Mouse (Mus musculus) CH12.LX (cell line): ENCODE measurements around the gene Asb16. TPM values are rescaled to one million over a fixed set of nuclear protein-coding genes. Genes with fewer than 3 reads are reported as not detected.

Experiments used
- DNase-seq: peaks from one replicate; pipeline ENCODE4 v3.0.0-alpha.2; 2013; ENCODE audit errors: extremely low read depth
- H3K27ac ChIP-seq: 2 replicates; pipeline ENCODE4 v1.5.1; 2012; ENCODE audit warnings: low read depth, mild to moderate bottlenecking, control low read depth, moderate library complexity; ENCODE audit not compliant: insufficient read depth
- H3K27me3 ChIP-seq: replicated peaks from 2 replicates; pipeline ENCODE3; 2012; ENCODE audit warnings: inconsistent platforms
- H3K36me3 ChIP-seq, 2 experiments: replicated peaks in 1 of 2; 2 replicates each; pipeline versions ENCODE3 to v1.6.1; 2012; ENCODE audit warnings: inconsistent platforms in 1 of 2, low read length in 1 of 2, mild to moderate bottlenecking in 1 of 2, mixed read lengths in 1 of 2, moderate library complexity in 1 of 2; ENCODE audit not compliant: control insufficient read depth in 1 of 2, insufficient read depth in 1 of 2
- H3K4me1 ChIP-seq, 2 experiments: 2 replicates each; pipeline ENCODE4 v1.6.1; 2012; ENCODE audit warnings: inconsistent platforms in 1 of 2, moderate library complexity in 1 of 2; ENCODE audit not compliant: insufficient read depth in 2 of 2, control insufficient read depth in 1 of 2
- H3K4me2 ChIP-seq: 2 replicates; pipeline ENCODE4 v1.6.1; 2012; ENCODE audit warnings: low read depth, mild to moderate bottlenecking, control low read depth; ENCODE audit not compliant: poor library complexity, insufficient read depth, severe bottlenecking
- H3K4me3 ChIP-seq, 3 experiments: fragments of 150-350 bp in 1 of 3; sonication (generic) in 1 of 3; replicated peaks in 1 of 3; 2 replicates each; pipeline versions ENCODE3 to v1.5.1; 2011 to 2012; ENCODE audit warnings: low read depth in 2 of 3, low read length in 2 of 3, mild to moderate bottlenecking in 2 of 3, moderate library complexity in 2 of 3, control low read depth in 1 of 3, improper control_type of control experiment in 1 of 3, inconsistent platforms in 1 of 3, mixed read lengths in 1 of 3; ENCODE audit not compliant: poor library complexity in 1 of 3
- H3K79me2 ChIP-seq: replicated peaks from 2 replicates; pipeline ENCODE4 v1.6.1; 2012; ENCODE audit warnings: mild to moderate bottlenecking, moderate library complexity; ENCODE audit not compliant: control insufficient read depth, poor library complexity, insufficient read depth, severe bottlenecking; ENCODE audit errors: extremely low read depth
- H3K9ac ChIP-seq: 2 replicates; pipeline ENCODE4 v1.6.1; 2012; ENCODE audit warnings: low read depth, mild to moderate bottlenecking, control low read depth, moderate library complexity; ENCODE audit not compliant: insufficient read depth
- H3K9me3 ChIP-seq: replicated peaks from 2 replicates; pipeline ENCODE3; 2012; ENCODE audit warnings: low read length, inconsistent platforms, mixed read lengths
- BHLHE40 ChIP-seq: IDR thresholded peaks from 2 replicates; pipeline ENCODE4 v1.6.1; 2011; ENCODE audit warnings: mild to moderate bottlenecking, low read depth, low read length, improper control_type of control experiment
- CHD1 ChIP-seq: IDR thresholded peaks from 2 replicates; pipeline ENCODE4 v1.6.1; 2012; ENCODE audit warnings: low read depth, low read length, improper control_type of control experiment, inconsistent platforms
- CHD2 ChIP-seq: IDR thresholded peaks from 2 replicates; pipeline ENCODE4 v1.6.1; 2011; ENCODE audit warnings: low read length, improper control_type of control experiment
- CTCF ChIP-seq, 2 experiments: IDR thresholded peaks in 1 of 2; conservative IDR thresholded peaks in 1 of 2; 2 replicates each; pipeline ENCODE4 v1.5.1; 2011 to 2012; ENCODE audit warnings: low read depth in 2 of 2, low read length in 2 of 2, improper control_type of control experiment in 1 of 2, inconsistent platforms in 1 of 2, mild to moderate bottlenecking in 1 of 2, moderate library complexity in 1 of 2
- E2F4 ChIP-seq: IDR thresholded peaks from 2 replicates; pipeline ENCODE4 v1.6.1; 2011; ENCODE audit warnings: low read depth, low read length, improper control_type of control experiment; ENCODE audit not compliant: insufficient replicate concordance
- EP300 ChIP-seq: IDR thresholded peaks from 2 replicates; pipeline ENCODE4 v1.6.1; 2011; ENCODE audit warnings: low read length, improper control_type of control experiment
- ETS1 ChIP-seq: conservative IDR thresholded peaks from 2 replicates; pipeline ENCODE4 v1.6.1; 2012; ENCODE audit warnings: low read depth, mild to moderate bottlenecking, inconsistent platforms, low read length, improper control_type of control experiment, moderate library complexity
- HCFC1 ChIP-seq: IDR thresholded peaks from 2 replicates; pipeline ENCODE4 v1.6.1; 2012; ENCODE audit warnings: low read depth, mild to moderate bottlenecking, inconsistent platforms, low read length, improper control_type of control experiment
- IRF4 ChIP-seq: IDR thresholded peaks from 2 replicates; pipeline ENCODE4 v1.6.1; 2014; ENCODE audit warnings: low read depth, mild to moderate bottlenecking, inconsistent platforms, low read length, improper control_type of control experiment
- JUN ChIP-seq: IDR thresholded peaks from 2 replicates; pipeline ENCODE4 v1.6.1; 2011; ENCODE audit warnings: low read depth, mild to moderate bottlenecking, low read length, improper control_type of control experiment, moderate library complexity; ENCODE audit not compliant: insufficient read depth
- JUND ChIP-seq: conservative IDR thresholded peaks from 2 replicates; pipeline ENCODE4 v1.6.1; 2011; ENCODE audit warnings: low read depth, low read length, improper control_type of control experiment
- KAT2A ChIP-seq: IDR thresholded peaks from 2 replicates; pipeline ENCODE4 v1.6.1; 2012; ENCODE audit warnings: low read length, improper control_type of control experiment, inconsistent platforms; ENCODE audit not compliant: insufficient replicate concordance
- MAFK ChIP-seq: IDR thresholded peaks from 2 replicates; pipeline ENCODE4 v1.6.1; 2011; ENCODE audit warnings: low read length, improper control_type of control experiment; ENCODE audit not compliant: insufficient replicate concordance
- MAX ChIP-seq: IDR thresholded peaks from 2 replicates; pipeline ENCODE4 v1.6.1; 2011; ENCODE audit warnings: low read length, improper control_type of control experiment
- NRF1 ChIP-seq: IDR thresholded peaks from 2 replicates; pipeline ENCODE4 v1.6.1; 2014; ENCODE audit warnings: low read depth, mild to moderate bottlenecking, inconsistent platforms, low read length, improper control_type of control experiment, moderate library complexity
- PAX5 ChIP-seq: IDR thresholded peaks from 2 replicates; pipeline ENCODE4 v1.6.1; 2012; ENCODE audit warnings: low read length, inconsistent platforms, mixed read lengths
- POLR2A ChIP-seq: IDR thresholded peaks from 2 replicates; pipeline ENCODE4 v1.6.1; 2011; ENCODE audit warnings: low read depth, mild to moderate bottlenecking, improper control_type of control experiment, low read length
- POLR2AphosphoS2 ChIP-seq: IDR thresholded peaks from 2 replicates; pipeline ENCODE4 v1.6.1; 2011; ENCODE audit warnings: low read depth, low read length, improper control_type of control experiment
- RAD21 ChIP-seq: IDR thresholded peaks from 2 replicates; pipeline ENCODE4 v1.6.1; 2011; ENCODE audit warnings: low read depth, mild to moderate bottlenecking, low read length, improper control_type of control experiment, moderate library complexity
- RCOR1 ChIP-seq: conservative IDR thresholded peaks from 2 replicates; pipeline ENCODE4 v1.6.1; 2012; ENCODE audit warnings: low read depth, mild to moderate bottlenecking, inconsistent platforms, low read length, improper control_type of control experiment
- SIN3A ChIP-seq: IDR thresholded peaks from 2 replicates; pipeline ENCODE4 v1.6.1; 2012; ENCODE audit warnings: low read length, improper control_type of control experiment, inconsistent platforms
- SMC3 ChIP-seq: IDR thresholded peaks from 2 replicates; pipeline ENCODE4 v1.6.1; 2011; ENCODE audit warnings: low read depth, low read length, improper control_type of control experiment
- TBP ChIP-seq: conservative IDR thresholded peaks from 2 replicates; pipeline ENCODE4 v1.6.1; 2011; ENCODE audit warnings: low read depth, low read length, improper control_type of control experiment
- TCF12 ChIP-seq: IDR thresholded peaks from 2 replicates; pipeline ENCODE4 v1.6.1; 2014; ENCODE audit warnings: low read depth, mild to moderate bottlenecking, inconsistent platforms, low read length, improper control_type of control experiment
- UBTF ChIP-seq: IDR thresholded peaks from 2 replicates; pipeline ENCODE4 v1.6.1; 2012; ENCODE audit warnings: low read depth, mild to moderate bottlenecking, inconsistent platforms, low read length, improper control_type of control experiment, moderate library complexity
- USF1 ChIP-seq: IDR thresholded peaks from 2 replicates; pipeline ENCODE4 v1.6.1; 2014; ENCODE audit warnings: low read depth, mild to moderate bottlenecking, inconsistent platforms, low read length, improper control_type of control experiment
- USF2 ChIP-seq: conservative IDR thresholded peaks from 2 replicates; pipeline ENCODE4 v1.6.1; 2011; ENCODE audit warnings: low read depth, low read length, improper control_type of control experiment
- ZC3H11A ChIP-seq: IDR thresholded peaks from 2 replicates; pipeline ENCODE4 v1.6.1; 2012; ENCODE audit warnings: low read depth, mild to moderate bottlenecking, inconsistent platforms, low read length, improper control_type of control experiment
- ZKSCAN1 ChIP-seq: IDR thresholded peaks from 2 replicates; pipeline ENCODE4 v1.6.1; 2012; ENCODE audit warnings: low read depth, inconsistent platforms, low read length, improper control_type of control experiment, borderline replicate concordance
- ZNF384 ChIP-seq: IDR thresholded peaks from 2 replicates; pipeline ENCODE4 v1.6.1; 2012; ENCODE audit warnings: low read depth, low read length, improper control_type of control experiment, inconsistent platforms
- dilution Hi-C: fragments of 300-500 bp; cut with MboI; formaldehyde crosslinking; loops from 2 replicates; pipeline ENCODE4 v1.14.3; 2020; ENCODE audit warnings: low sequenced_read_pairs; ENCODE audit not compliant: extremely low pct_unique_long_range_greater_than_20kb, extremely low pct_ligation_motif_present
- in situ Hi-C: fragments of 300-500 bp; cut with MboI; formaldehyde crosslinking; loops from 3 replicates; pipeline ENCODE4 v1.14.3; 2019; ENCODE audit warnings: low sequenced_read_pairs, low pct_ligation_motif_present, low pct_unique_long_range_greater_than_20kb, mixed read lengths
- polyA plus RNA-seq: library from polyadenylated mRNA; unstranded; fragments of >175 nt; gene quantifications from 2 replicates; pipeline ENCODE4 v1.2.1, GENCODE M21; 2012; ENCODE audit warnings: low read depth; ENCODE audit not compliant: insufficient read length
- total RNA-seq, 2 experiments: library from RNA; depleted of rRNA; stranded (reverse); fragments of 300-350 nt in 1 of 2; fragments of >200 nt in 1 of 2; gene quantifications; 2 replicates each; pipeline ENCODE4 v1.2.3; 2012 to 2014

Gene Asb16
- total and polyA plus RNA-seq, 3 experiments, result not detected

DNA sequence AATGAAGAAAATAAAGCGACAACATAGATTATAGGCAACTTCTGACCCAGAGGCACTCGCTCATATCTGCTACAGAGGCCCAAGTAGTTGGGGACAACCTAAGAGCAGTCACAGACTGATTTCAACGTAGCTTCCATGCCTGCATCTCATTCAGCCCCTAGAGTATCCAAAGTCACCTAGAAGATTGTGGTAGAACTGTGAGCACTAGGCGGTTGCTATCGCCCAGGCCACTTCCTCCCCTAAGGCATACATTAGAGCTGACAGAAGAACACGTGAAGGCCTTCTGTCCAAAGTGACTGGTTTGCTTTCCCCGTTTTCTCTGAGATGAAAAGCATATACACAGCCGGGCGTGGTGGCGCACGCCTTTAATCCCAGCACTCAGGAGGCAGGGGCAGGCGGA lies 45.8 kb downstream of the Asb16 start:
- in situ Hi-C loops (no loop called here), dilution Hi-C loops (loop anchor here (25.0 kb wide), 1 partner anchor 98 kb away; the partner anchor contains the start of gene Slc25a39)
- Histone ChIP-seq H3K4me2 (no peak overlapping the region), H3K9ac (no peak overlapping the region), H3K4me3 (no peak overlapping the region), H3K27me3 (no peaks in the 10 kb centered on the region), H3K4me1 (peaks cover 23 to 59% of the 10 kb centered on the region in 2 experiments), H3K9me3 (no peaks in the 10 kb centered on the region), H3K36me3 (peaks cover 48 to 60% of the 10 kb centered on the region in 2 experiments), H3K27ac (no peak overlapping the region), H3K79me2 (peaks cover 42% of the 10 kb centered on the region)
- TF ChIP-seq EP300, result no peak
- 0 out of 2 replicates have a peak, but pooled peaks have one; percentile 7 for TF ChIP-seq POLR2A
- DNase-seq, result no peak

DNA sequence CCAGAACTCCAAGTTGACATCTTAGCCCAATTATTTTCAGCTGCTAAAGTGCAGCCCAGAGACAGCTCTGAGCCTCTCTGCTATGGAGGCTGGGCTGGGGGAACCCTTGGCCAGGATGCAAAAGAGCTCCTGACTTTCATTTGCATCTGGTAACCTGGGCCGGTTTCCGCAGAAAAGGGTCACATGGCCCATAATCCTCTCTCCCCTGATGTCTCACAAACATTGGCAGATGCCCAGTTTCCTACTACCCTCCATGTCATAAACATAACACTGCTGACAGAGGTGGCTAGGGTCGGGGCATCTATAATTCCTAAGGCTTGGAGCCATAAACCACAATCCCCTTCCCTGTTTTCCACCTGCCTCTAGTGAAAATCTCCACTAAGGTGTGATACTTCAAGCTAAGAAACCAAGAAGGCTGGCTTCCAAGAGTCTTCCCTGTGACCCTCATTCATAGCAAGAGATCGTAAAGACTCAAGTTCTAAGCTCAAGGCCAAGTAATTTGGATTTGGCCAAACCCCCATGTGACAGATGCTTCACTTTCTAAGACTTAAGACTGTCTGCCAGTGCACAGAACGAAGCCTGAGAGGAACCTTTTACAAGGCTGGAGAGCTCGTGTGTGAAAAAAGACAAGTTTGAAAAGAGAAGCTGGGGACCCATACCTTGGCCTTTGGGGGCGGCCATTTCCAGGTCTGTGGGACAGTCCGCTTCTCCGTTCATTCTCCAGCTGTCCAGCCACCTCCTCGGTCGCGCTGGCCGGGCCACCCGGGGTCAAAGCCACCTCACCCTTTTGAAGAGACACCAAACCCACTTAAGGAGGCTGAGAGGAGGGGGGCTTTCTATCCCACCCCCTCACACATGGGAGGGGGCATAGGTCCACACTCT lies 47.4 kb downstream of the Asb16 start:
- H3K9me3 ChIP-seq, result no peaks in the 10 kb centered on the region
- peak overlapping the region; percentile 74 for H3K27ac ChIP-seq
- peaks cover 42% of the 10 kb centered on the region for H3K79me2 ChIP-seq
- H3K9ac ChIP-seq, result peak overlapping the region; percentile 65
- DNase-seq, result peak; percentile 92
- no peaks in the 10 kb centered on the region for H3K27me3 ChIP-seq
- peak overlapping the region; percentile 61 for H3K4me2 ChIP-seq
- peaks cover 15 to 51% of the 10 kb centered on the region in 2 experiments for H3K4me1 ChIP-seq
- peak overlapping the region; percentile 65 to 78 (median 75) for H3K4me3 ChIP-seq
- peaks cover 39 to 44% of the 10 kb centered on the region in 2 experiments for H3K36me3 ChIP-seq
- in situ Hi-C loops, result no loop called here
- dilution Hi-C loops, result loop anchor here (25.0 kb wide), 1 partner anchor 96 kb away; the partner anchor contains the start of gene Slc25a39
- TF ChIP-seq SIN3A (peak; percentile 95), RCOR1 (no peak), JUN (no peak; the same call in 1 of the 2 replicates), USF2 (peak; percentile 88), MAX (peak; percentile 89), HCFC1 (no peak; the same call in 1 of the 2 replicates), JUND (0 out of 2 replicates have a peak, but pooled peaks have one; percentile 37), RAD21 (no peak), ZKSCAN1 (no peak), UBTF (0 out of 2 replicates have a peak, but pooled peaks have one; percentile 47), EP300 (peak; percentile 36; the same call in 1 of the 2 replicates), ZNF384 (peak; percentile 52; the same call in 1 of the 2 replicates), SMC3 (no peak), IRF4 (peak; percentile 68; the same call in 1 of the 2 replicates), TCF12 (peak; percentile 41; the same call in 1 of the 2 replicates), ZC3H11A (no peak), CHD1 (peak; percentile 73), PAX5 (no peak), POLR2AphosphoS2 (peak; percentile 73; the same call in 1 of the 2 replicates), CTCF (conservative IDR thresholded peaks at IDR 0.05 in 1 of 2, IDR thresholded peaks at IDR 0.05 in 1 of 2; ENCODE audit: low read depth in 2 of 2, low read length in 2 of 2) (no peak), BHLHE40 (peak; percentile 88), MAFK (no peak), CHD2 (peak; percentile 76), E2F4 (no peak), NRF1 (0 out of 2 replicates have a peak, but pooled peaks have one; percentile 27), KAT2A (0 out of 2 replicates have a peak, but pooled peaks have one; percentile 13), TBP (peak; percentile 86), USF1 (peak; percentile 92), ETS1 (peak; percentile 83)
